Mouse (Mus musculus): ENCODE data around the gene Necab3. TPM values are rescaled to one million over a fixed set of nuclear protein-coding genes. Genes with fewer than 3 reads are reported as not detected.

Gene Necab3
- polyA plus RNA-seq, 1 experiment from 2014 or later = 2.5 TPM

GRCm38 (mm10) chr2:154495021-154495420 lies 63.7 kb downstream of the Necab3 start:
- Histone ChIP-seq H3K27me3 (ENCODE audit: control insufficient read depth, insufficient read depth, low read length) (no peaks in the 10 kb centered on the region), H3K9me3 (ENCODE audit: control insufficient read depth, low read length) (no peaks in the 10 kb centered on the region), H3K4me3 (ENCODE audit: low read length) (no peak overlapping the region), H3K36me3 (ENCODE audit: control insufficient read depth, insufficient read depth, low read length) (no peaks in the 10 kb centered on the region), H3K4me2 (replicated peaks; ENCODE audit: low read depth, low read length) (no peak overlapping the region), H3K27ac (ENCODE audit: low read depth, low read length) (no peak overlapping the region), H3K4me1 (ENCODE audit: control insufficient read depth, insufficient read depth, low read length) (no peaks in the 10 kb centered on the region), H3K9ac (ENCODE audit: low read depth, low read length) (no peak overlapping the region)
- 82% methylated on average over 4 of the region's 4 CpGs for WGBS
- ATAC-seq (ENCODE audit: low FRiP score, low TSS enrichment) = no peak

Other genes with a start within 250 kb of the Necab3 start
- 10.6 and 18.5 TPM in 2 replicates for gene Cdk5rap1, start 185.9 kb downstream of the Necab3 start, polyA plus RNA-seq (2014; fragmentation: Nextera tagmentation; extraction: Ambion mirVana)
- 4.5 and 5.7 TPM in 2 replicates for gene Snta1, start 150.8 kb downstream of the Necab3 start, polyA plus RNA-seq (2014; fragmentation: Nextera tagmentation; extraction: Ambion mirVana)
- 26.6 and 44.4 TPM in 2 replicates for gene Cbfa2t2, start 122.4 kb downstream of the Necab3 start, polyA plus RNA-seq (2014; fragmentation: Nextera tagmentation; extraction: Ambion mirVana)
- 0.54 and 0.89 TPM in 2 replicates for gene 1700003F12Rik, start 11.8 kb downstream of the Necab3 start, polyA plus RNA-seq (2014; fragmentation: Nextera tagmentation; extraction: Ambion mirVana)
- not detected in 2 replicates for gene Actl10, start 7.1 kb downstream of the Necab3 start, polyA plus RNA-seq (2014; fragmentation: Nextera tagmentation; extraction: Ambion mirVana)
- gene E2f1, start 11.0 kb upstream of the Necab3 start, polyA plus RNA-seq (2014; fragmentation: Nextera tagmentation; extraction: Ambion mirVana) = 10.0 and 11.3 TPM in 2 replicates
- gene Pxmp4, start 44.8 kb upstream of the Necab3 start, polyA plus RNA-seq (2014; fragmentation: Nextera tagmentation; extraction: Ambion mirVana) = 20.4 and 25.9 TPM in 2 replicates
- 1.1 and 1.3 TPM in 2 replicates for gene Zfp341, start 54.4 kb upstream of the Necab3 start, polyA plus RNA-seq (2014; fragmentation: Nextera tagmentation; extraction: Ambion mirVana)
- 0.72 and 0.89 TPM in 2 replicates for gene 4930519P11Rik, start 54.5 kb upstream of the Necab3 start, polyA plus RNA-seq (2014; fragmentation: Nextera tagmentation; extraction: Ambion mirVana)
- 13.9 and 19.5 TPM in 2 replicates for gene Chmp4b, start 92.8 kb upstream of the Necab3 start, polyA plus RNA-seq (2014; fragmentation: Nextera tagmentation; extraction: Ambion mirVana)
- gene Gm14214, start 211.1 kb upstream of the Necab3 start, polyA plus RNA-seq (2014; fragmentation: Nextera tagmentation; extraction: Ambion mirVana) = not detected in 2 replicates
- 68.8 and 310 TPM in 2 replicates for gene Raly, start 232.2 kb upstream of the Necab3 start, polyA plus RNA-seq (2014; fragmentation: Nextera tagmentation; extraction: Ambion mirVana)
- gene a, start 232.5 kb upstream of the Necab3 start, polyA plus RNA-seq (2014; fragmentation: Nextera tagmentation; extraction: Ambion mirVana) = not detected in 2 replicates

Measured in kidney, embryonic 14.5 days (tissue).